Mouse (Mus musculus) cerebellum, adult 11-12 months (tissue): ENCODE results near the gene Ppara.
A peak's percentile ranks its signal among the peaks of the same experiment; 100 is the strongest.

Source experiments
- DNase-seq: peaks from one replicate; pipeline ENCODE4 v3.0.0; 2022

The Ppara gene

GRCm38 (mm10) chr15:85730027-85730426, 4.8 kb upstream of the Ppara start:
- DNase-seq: no peak

GRCm38 (mm10) chr15:85731885-85732603, 2.7 kb upstream of the Ppara start:
- no peak for DNase-seq

DNA sequence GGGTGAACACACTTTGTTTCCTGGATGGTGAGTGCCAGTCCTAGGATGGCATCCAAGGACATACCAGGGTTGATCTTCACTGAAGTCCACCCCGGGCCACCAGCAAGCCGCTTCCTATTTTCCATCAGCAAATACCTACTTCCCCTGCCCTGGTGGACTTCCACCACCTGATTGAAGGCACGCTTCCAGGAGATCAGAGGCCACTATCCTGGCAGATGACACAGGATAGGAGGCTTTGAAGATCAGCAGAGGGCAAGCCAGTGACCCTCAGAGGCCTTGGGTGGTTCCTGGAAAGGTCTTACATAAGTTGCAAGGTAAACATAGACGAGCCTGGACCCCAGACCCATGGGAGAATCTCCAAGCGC, 2.2 kb upstream of the Ppara start:
- DNase-seq: no peak

GRCm38 (mm10) chr15:85733686-85734085, 1.1 kb upstream of the Ppara start:
- no peak for DNase-seq

DNA sequence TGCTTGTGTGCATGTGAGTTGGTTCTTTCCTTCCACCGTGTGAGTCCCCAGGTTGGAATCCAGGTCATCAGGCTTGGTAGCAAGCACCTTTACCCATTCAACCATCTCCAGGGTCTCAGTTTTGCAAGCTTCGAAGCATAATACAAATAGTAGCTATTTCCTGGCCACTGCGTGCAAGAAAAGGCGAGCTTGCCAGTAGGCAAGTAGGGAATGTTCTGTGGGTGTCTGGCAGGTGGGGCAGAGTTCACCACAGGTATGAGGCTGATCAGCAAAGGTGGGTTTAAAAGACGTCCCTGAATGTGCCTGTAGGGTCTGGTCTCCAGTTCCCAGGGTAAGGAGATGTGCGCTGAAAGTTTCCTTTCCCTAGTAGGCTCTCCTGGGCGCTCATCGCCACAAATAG, 635 bp upstream of the Ppara start:
- DNase-seq: no peak

- peak; percentile 52 for DNase-seq
Measured at GRCm38 (mm10) chr15:85735063-85735835, 466 bp downstream of the Ppara start.

- DNase-seq: no peak
Measured at GRCm38 (mm10) chr15:85735836-85736190, 1.0 kb downstream of the Ppara start.

DNA sequence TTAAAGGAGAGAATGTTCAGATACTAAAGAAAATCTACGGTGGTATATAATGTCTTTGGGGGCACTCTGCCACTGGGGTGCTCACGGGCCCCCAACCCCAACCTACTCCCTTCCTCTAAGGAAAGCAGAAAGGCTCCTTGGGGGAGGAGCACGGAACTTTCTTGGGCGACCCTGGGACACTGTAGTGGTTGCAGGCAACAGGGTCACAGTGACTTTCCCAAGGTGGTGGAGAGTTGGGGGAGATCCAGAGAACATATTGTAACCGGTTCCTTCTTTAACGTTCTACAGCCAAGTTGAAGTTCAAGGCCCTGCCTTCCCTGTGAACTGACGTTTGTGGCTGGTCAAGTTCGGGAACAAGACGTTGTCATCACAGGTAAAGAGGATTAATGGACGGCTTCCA, 1.7 kb downstream of the Ppara start:
- no peak for DNase-seq

GRCm38 (mm10) chr15:85738416-85738815, 3.6 kb downstream of the Ppara start:
- no peak for DNase-seq

GRCm38 (mm10) chr15:85738939-85739338, 4.2 kb downstream of the Ppara start:
- no peak for DNase-seq

DNA sequence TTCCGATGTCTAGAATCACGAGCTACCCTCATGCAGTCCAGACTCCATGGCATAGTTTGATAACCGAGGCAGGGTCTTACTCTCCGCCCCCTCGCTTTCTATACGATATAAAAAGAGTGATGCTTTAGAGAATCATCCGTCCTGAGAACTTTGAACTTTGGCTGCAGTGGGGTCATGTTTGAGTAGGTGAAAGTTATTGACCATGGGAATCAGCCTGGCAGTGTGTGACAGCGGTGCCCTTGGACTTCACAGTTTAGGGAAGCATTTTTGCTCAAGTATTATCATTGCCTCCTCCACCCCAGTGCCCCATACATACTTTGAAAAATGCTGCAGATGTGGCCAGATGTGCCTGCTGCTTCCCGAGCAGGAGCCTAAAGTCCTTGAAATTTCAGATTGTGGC, 7.8 kb downstream of the Ppara start:
- DNase-seq: no peak

DNA sequence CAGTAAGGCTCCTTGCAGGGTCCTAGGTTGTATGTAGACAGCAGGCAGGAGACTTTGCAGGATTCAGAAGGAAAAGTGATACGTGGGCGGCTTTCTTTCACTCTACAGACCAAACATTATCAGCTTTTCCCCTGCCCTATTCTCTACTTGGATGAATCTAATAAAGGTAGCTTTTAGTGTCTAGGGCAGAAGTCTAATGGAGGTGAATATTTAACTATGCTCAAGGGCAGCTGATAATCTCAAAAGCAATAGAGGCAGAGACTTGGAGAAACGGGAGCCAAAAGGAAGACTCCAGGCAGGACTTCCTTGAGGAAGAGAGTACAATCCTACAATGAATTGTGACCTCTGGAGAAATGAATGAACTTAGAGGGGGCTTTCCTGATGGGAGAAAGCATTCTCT, 9.2 kb downstream of the Ppara start:
- DNase-seq: no peak

DNA sequence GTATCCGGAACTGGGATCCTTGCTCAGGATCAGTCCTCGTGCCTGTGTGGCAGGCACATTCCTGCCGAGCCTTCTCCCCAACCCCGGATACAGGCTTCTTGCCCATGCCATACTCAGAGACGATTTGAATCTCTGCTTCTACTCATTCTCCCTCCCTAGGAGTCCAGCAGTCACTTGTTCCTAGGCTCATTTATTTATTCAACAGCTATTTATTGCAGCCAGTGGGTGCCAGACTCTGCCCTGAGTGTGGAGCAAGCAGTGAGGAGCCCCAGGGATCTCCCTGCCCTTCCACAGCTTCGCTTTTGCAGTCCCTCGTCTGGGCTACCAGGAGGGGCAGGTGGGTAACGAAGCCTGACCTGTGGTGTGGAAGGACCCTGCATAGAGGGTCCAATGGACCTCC, 11.4 kb downstream of the Ppara start:
- no peak for DNase-seq

DNA sequence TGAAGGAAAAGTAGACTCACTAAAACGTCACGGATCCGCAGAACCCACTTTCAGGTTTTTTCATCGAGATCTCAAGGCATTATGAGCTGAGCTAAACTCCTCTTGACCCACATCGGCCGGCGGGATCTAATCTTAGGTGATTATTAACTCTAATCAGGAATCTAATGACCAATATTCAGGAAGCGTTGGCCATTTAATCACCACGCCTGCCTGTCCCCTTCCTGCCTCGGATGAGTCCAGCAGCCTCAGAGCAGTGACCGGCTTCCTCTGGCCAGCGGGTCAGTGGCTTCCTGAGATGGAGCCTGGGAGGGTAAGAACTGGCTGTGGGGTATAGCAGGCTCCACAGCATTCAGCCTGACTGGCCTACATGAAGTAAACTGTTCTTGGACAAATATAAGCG, 11.9 kb downstream of the Ppara start:
- no peak for DNase-seq

DNA sequence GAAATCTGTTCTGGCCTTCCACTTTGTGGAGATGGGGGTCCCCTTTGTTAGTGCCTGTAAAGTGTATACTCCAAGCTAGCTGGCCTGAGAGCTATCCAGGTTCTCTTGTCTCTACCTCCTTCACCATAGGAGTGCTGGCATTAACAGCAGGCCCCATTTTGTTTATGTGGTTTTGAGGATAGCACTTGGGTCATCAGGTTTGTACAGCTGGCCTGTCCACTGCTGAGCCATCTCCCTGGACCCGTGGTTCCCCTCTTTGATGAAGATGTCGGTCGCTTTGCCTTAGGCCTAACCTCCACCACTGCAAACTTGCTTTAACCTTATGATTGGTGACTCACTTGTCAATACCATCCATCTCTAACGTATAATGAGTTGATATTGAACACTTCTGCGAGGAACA, 13.2 kb downstream of the Ppara start:
- DNase-seq: no peak

- DNase-seq: no peak
Measured at GRCm38 (mm10) chr15:85748466-85748865, 13.7 kb downstream of the Ppara start.

GRCm38 (mm10) chr15:85749141-85749540, 14.4 kb downstream of the Ppara start:
- no peak for DNase-seq

DNA sequence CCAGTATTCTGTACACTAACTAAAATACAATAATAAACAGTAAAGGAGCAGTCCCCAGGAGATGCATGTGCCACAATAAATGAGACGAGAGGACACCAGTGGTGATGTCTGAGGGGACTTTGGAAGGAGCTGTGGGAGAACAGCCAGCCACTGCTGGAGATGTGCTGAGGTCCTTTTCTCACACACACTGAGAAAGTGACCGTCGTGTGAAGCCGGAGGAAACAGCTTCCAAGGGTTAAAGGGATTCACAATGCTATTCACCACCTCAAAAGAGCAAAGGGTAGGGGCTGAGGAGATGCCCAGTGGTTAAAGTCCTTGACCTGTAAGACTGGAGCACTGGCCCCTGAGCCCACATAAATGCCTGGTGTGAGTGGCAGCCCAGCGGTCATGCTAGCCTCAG, 15.3 kb downstream of the Ppara start:
- DNase-seq: no peak

DNA sequence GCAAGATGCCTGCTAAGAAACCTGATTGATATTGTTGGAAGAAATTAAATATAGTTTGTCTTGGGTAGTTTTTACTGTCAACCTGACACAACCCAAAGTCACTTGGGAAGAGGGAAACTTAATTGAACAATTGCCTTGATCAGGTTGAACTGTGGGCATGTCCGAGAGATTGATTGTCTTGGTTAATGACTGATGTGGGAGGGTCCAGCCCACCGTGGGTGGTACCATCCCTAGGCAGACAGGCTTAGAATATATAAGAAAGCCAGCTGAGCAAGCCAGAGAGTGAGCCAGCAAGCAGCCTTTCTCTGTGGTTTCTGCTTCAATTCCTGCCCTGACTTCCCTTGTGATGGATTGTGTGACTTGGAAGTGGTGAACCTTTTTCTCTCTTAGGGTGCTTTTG, 17.9 kb downstream of the Ppara start:
- DNase-seq: no peak

DNA sequence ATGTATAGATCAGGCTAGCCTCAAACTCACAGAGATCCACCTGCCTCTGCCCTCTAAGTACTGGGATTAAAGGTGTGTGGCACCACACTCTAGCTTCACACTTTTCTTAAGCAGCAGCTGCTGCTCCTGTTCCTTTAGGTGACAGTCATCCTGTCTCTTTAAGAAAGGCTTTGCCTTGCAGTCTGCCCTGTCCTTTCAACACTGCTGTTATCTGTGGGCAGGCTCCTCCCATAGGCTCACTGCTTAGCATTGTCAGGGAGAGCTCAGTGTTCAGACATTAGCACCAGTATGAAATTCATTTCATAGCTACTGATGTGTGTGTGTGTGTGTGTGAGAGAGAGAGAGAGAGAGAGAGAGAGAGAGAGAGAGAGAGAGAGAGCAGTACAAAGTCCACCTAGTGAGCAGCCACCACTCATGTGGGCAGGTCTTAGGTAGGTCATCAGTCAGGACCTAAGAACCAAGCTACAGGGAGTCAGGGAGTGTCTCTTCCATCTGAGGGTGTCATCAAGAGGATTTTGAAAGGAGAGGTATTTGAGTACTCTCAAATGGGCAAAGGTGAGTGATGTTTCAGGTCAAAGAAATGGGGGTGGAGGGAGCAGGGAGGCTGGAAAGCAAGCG, 19.4 kb downstream of the Ppara start:
- no peak for DNase-seq

DNA sequence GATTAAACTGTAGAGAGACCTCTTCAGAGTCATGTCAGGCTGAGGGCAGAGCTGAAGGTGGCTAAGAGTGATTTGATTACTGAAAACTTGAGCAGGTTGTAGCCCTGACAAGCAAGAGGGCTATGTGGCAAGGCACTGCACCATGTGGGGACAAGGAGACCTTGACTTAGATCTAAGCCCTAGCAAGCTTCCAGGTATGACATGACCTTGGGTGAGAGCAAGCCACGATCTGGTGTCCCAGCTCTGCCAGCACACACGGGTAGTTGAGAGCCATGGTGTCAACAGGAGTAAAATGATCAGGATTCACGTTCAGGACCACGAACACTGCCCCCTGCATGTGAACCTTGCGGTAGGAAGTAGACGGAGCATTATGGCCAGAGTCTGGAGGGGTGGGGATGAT, 20.4 kb downstream of the Ppara start:
- no peak for DNase-seq

DNA sequence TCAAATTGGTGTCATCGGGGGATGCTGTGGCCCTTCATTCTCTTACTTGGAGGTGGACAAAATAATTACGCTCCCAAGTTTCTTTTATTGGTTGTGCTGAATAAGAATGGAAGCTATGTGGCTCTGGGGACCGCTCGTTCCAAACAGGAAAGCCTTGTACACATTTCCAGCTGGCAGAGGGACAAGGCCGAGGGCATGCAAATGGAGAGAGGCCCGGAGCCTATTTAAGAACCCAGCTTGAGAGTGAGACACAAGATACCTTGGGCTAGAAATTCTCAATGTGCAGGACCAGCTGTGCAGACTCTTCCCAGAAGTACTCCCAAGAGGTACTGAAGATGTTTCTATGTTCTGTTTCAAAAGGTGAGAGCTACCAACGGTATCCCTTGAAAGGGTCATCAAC, 21.8 kb downstream of the Ppara start:
- no peak for DNase-seq

- DNase-seq: no peak
Measured at GRCm38 (mm10) chr15:85757768-85758167, 23.0 kb downstream of the Ppara start.

DNA sequence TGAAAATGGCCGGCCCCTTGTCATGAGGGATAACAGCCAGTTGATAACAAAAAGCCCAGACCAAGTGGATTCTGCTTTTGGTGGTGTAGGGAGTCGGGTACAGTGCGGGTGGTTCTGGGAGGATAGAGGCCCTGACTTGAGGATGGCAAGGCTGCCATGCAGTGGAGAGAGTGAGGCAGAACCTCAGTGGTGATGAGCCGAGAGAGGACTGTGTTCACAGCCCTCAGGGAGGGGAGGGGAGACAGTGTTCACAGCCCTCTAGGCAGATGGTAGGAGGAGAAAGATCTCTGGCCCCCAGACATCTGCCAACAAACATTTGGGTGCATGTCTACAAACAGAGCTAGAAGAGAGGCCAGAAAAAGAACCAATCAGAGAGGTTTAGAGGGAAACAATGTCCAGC, 28.0 kb downstream of the Ppara start:
- no peak for DNase-seq
